Mouse (Mus musculus) ES-Bruce4 (cell line): ENCODE results near the gene Apobec1.
A peak's percentile ranks its signal among the peaks of the same experiment; 100 is the strongest.

ENCODE experiments used
- CTCF ChIP-seq: IDR thresholded peaks from one replicate; pipeline ENCODE4 v1.8.1; 2011; ENCODE audit warnings: low read depth, low read length
- EP300 ChIP-seq: IDR thresholded peaks from 2 replicates; pipeline ENCODE4 v1.6.1; 2011; ENCODE audit warnings: low read depth, low read length; ENCODE audit not compliant: insufficient read depth
- POLR2A ChIP-seq: IDR thresholded peaks from one replicate; pipeline ENCODE4 v1.8.1; 2011; ENCODE audit warnings: low read length; ENCODE audit not compliant: insufficient read depth

DNA sequence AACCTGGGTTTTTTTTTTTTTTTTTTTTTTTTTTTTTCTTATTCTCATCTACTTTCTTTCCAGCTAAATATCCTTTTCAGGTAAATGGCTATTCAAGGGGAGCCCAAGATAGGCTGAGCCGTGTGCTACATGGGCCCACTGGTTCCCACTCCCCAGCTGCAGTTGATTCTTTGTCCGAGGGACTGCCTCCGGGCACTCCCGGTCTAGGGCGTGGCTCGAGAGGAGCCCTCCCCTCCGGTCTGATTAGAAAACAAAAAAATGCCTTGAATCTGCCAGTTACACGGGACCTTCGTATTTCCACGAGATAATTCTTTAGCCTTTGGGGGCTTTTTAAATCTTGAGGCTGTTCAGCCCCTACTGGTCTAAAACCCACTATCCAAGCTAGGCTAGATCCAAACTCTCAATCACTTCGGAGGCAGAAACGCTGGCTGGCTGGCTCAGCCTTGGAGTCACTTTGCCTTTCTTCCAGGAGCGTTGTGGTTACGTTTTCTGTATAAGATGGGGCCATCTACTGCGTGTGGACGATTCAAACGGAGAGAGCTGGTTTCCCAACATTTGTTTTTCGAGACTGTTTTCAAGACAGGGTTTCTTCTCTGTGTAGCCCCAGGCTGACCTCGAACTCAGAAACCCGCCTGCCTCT lies 25.3 kb upstream of the Apobec1 start:
- TF ChIP-seq POLR2A (no peak), CTCF (no peak), EP300 (peak; percentile 81)
